Mouse (Mus musculus): Measurements from ENCODE around the gene Tfap2b. TPM values are rescaled to one million over a fixed set of nuclear protein-coding genes. Genes with fewer than 3 reads are reported as not detected.

The Tfap2b gene
- polyA plus RNA-seq, 1 experiment = 17.9 TPM

DNA sequence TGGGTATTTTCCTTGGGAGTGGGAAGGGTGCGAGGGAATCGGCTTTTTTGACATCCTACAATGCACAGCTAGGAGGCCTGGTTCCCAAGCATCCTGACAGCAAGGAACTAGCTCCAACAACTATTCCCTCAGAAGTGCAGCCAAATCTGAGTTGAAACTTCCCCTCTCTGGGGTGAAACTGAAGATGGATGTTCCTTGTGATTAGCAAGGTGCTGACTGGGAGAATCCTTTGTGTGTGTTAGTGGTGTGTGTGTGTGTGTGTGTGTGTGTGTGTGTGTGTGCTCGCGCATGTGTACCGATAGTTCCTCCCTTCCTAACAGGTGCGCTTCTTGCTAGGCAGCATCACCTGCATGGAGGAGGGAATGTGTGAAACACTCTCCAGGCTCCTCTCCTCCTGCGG lies 9.5 kb downstream of the Tfap2b start:
- WGBS = 2% methylated on average over 7 of the region's 7 CpGs
- no peaks in the 10 kb centered on the region for H3K4me1 ChIP-seq (ENCODE audit: control insufficient read depth, insufficient read depth, low read length)
- no peak overlapping the region for H3K27ac ChIP-seq (ENCODE audit: insufficient read depth, low read length)
- TF ChIP-seq POLR2A (IDR thresholded peaks at IDR 0.05; ENCODE audit: borderline replicate concordance, insufficient read depth, low read length) = no peak
- no peak for TF ChIP-seq CTCF (IDR thresholded peaks at IDR 0.05; ENCODE audit: borderline replicate concordance, insufficient read depth, low read depth, low read length)
- no peak overlapping the region for H3K4me3 ChIP-seq (replicated peaks; ENCODE audit: insufficient read depth, low read depth, low read length)
- peaks cover 3% of the 10 kb centered on the region; the same call in 1 of the 2 replicates for H3K27me3 ChIP-seq (ENCODE audit: control insufficient read depth, insufficient read depth, low read length)
- no peak for DNase-seq

DNA sequence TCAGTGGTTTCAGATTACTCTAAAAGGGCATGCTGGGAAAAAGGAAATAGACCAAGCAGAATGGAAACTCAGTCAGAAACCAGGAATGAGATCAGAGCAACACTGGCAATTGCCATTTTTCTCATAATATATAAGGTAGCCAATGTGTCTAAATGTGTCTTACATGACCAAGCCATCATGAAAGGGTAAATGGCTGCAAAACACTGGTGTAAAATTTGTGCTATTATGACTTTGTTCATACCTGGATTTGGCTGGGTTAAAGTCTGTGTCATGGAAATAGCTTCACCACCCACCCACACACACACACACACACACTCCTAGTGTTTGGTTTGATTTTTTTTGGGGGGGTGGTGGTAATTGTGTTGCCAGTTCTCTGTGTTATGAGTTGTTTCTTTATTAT lies 10.7 kb downstream of the Tfap2b start:
- H3K27me3 ChIP-seq (ENCODE audit: control insufficient read depth, insufficient read depth, low read length) = peaks cover 3% of the 10 kb centered on the region; the same call in 1 of the 2 replicates
- no peak for TF ChIP-seq POLR2A (IDR thresholded peaks at IDR 0.05; ENCODE audit: borderline replicate concordance, insufficient read depth, low read length)
- TF ChIP-seq CTCF (IDR thresholded peaks at IDR 0.05; ENCODE audit: borderline replicate concordance, insufficient read depth, low read depth, low read length) = no peak
- no peaks in the 10 kb centered on the region for H3K4me1 ChIP-seq (ENCODE audit: control insufficient read depth, insufficient read depth, low read length)
- no peak for DNase-seq
- no peak overlapping the region for H3K4me3 ChIP-seq (replicated peaks; ENCODE audit: insufficient read depth, low read depth, low read length)
- H3K27ac ChIP-seq (ENCODE audit: insufficient read depth, low read length) = no peak overlapping the region

- Histone ChIP-seq H3K4me1 (ENCODE audit: control insufficient read depth, insufficient read depth, low read length) (no peaks in the 10 kb centered on the region), H3K27ac (ENCODE audit: insufficient read depth, low read length) (no peak overlapping the region), H3K27me3 (ENCODE audit: control insufficient read depth, insufficient read depth, low read length) (peaks cover 3% of the 10 kb centered on the region; the same call in 1 of the 2 replicates), H3K4me3 (replicated peaks; ENCODE audit: insufficient read depth, low read depth, low read length) (no peak overlapping the region)
- DNase-seq = no peak
- WGBS = 0% methylated on average over 1 of the region's 1 CpGs
- TF ChIP-seq CTCF (IDR thresholded peaks at IDR 0.05; ENCODE audit: borderline replicate concordance, insufficient read depth, low read depth, low read length) (no peak), POLR2A (IDR thresholded peaks at IDR 0.05; ENCODE audit: borderline replicate concordance, insufficient read depth, low read length) (no peak)
These were observed 11.8 kb downstream of the Tfap2b start for GRCm38 (mm10) chr1:19220564-19220963.

- Histone ChIP-seq H3K27me3 (ENCODE audit: control insufficient read depth, insufficient read depth, low read length) (peaks cover under 1% of the 10 kb centered on the region; the same call in 1 of the 2 replicates), H3K4me1 (ENCODE audit: control insufficient read depth, insufficient read depth, low read length) (no peaks in the 10 kb centered on the region), H3K27ac (ENCODE audit: insufficient read depth, low read length) (no peak overlapping the region), H3K4me3 (replicated peaks; ENCODE audit: insufficient read depth, low read depth, low read length) (no peak overlapping the region)
- no peak for DNase-seq
- TF ChIP-seq POLR2A (IDR thresholded peaks at IDR 0.05; ENCODE audit: borderline replicate concordance, insufficient read depth, low read length) = no peak
- TF ChIP-seq CTCF (IDR thresholded peaks at IDR 0.05; ENCODE audit: borderline replicate concordance, insufficient read depth, low read depth, low read length) = no peak
- 4% methylated on average over 7 of the region's 7 CpGs for WGBS
These were observed 12.9 kb downstream of the Tfap2b start for GRCm38 (mm10) chr1:19221601-19222000.

- H3K4me3 ChIP-seq (replicated peaks; ENCODE audit: insufficient read depth, low read depth, low read length) = no peak overlapping the region
- no peak for TF ChIP-seq CTCF (IDR thresholded peaks at IDR 0.05; ENCODE audit: borderline replicate concordance, insufficient read depth, low read depth, low read length)
- no peak for TF ChIP-seq POLR2A (IDR thresholded peaks at IDR 0.05; ENCODE audit: borderline replicate concordance, insufficient read depth, low read length)
- DNase-seq = no peak
- 2% methylated on average over 8 of the region's 8 CpGs for WGBS
- no peaks in the 10 kb centered on the region; the same call in 1 of the 2 replicates for H3K27me3 ChIP-seq (ENCODE audit: control insufficient read depth, insufficient read depth, low read length)
- no peaks in the 10 kb centered on the region for H3K4me1 ChIP-seq (ENCODE audit: control insufficient read depth, insufficient read depth, low read length)
- H3K27ac ChIP-seq (ENCODE audit: insufficient read depth, low read length) = no peak overlapping the region
These were observed 18.0 kb downstream of the Tfap2b start for GRCm38 (mm10) chr1:19226699-19227098.

DNA sequence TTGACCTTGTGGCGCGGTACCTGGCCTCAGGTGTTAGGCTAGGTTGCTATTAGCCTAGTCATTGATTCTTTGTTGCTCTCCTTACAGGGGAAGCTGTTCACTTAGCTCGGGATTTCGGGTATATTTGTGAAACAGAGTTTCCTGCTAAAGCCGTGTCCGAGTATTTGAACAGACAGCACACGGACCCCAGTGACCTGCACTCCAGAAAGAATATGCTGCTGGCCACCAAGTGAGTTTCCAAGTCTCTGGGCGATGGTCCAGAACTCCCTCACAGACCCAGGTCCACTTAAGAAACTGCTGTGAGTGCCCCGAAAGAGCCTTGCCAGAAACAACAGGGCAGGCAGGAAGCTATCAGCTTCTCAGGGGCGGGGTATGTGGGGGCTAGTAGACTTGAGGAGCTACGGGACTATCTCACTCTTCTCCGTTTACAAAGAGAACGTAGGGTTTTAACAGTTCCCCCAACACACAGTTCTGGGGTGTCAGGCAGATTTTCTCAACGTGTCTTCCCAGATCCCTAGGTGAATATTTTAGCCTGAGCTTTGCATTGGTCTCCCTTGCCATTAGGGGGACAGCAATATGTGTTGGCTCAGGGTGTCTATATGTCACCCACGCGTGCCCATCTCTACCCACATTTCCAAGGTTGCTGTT lies 22.3 kb downstream of the Tfap2b start:
- no peak overlapping the region for H3K27ac ChIP-seq (ENCODE audit: insufficient read depth, low read length)
- peaks cover 2% of the 10 kb centered on the region; the same call in 1 of the 2 replicates for H3K27me3 ChIP-seq (ENCODE audit: control insufficient read depth, insufficient read depth, low read length)
- no peak overlapping the region for H3K4me3 ChIP-seq (replicated peaks; ENCODE audit: insufficient read depth, low read depth, low read length)
- no peaks in the 10 kb centered on the region for H3K4me1 ChIP-seq (ENCODE audit: control insufficient read depth, insufficient read depth, low read length)
- TF ChIP-seq CTCF (IDR thresholded peaks at IDR 0.05; ENCODE audit: borderline replicate concordance, insufficient read depth, low read depth, low read length) = no peak
- TF ChIP-seq POLR2A (IDR thresholded peaks at IDR 0.05; ENCODE audit: borderline replicate concordance, insufficient read depth, low read length) = no peak
- no peak for DNase-seq
- WGBS = 2% methylated on average over 16 of the region's 16 CpGs

GRCm38 (mm10) chr1:19231574-19232080 lies 22.9 kb downstream of the Tfap2b start:
- Histone ChIP-seq H3K27me3 (ENCODE audit: control insufficient read depth, insufficient read depth, low read length) (peaks cover 2% of the 10 kb centered on the region; the same call in 1 of the 2 replicates), H3K4me3 (replicated peaks; ENCODE audit: insufficient read depth, low read depth, low read length) (no peak overlapping the region), H3K27ac (ENCODE audit: insufficient read depth, low read length) (no peak overlapping the region), H3K4me1 (ENCODE audit: control insufficient read depth, insufficient read depth, low read length) (no peaks in the 10 kb centered on the region)
- WGBS = 7% methylated on average over 16 of the region's 16 CpGs
- DNase-seq = no peak
- no peak for TF ChIP-seq POLR2A (IDR thresholded peaks at IDR 0.05; ENCODE audit: borderline replicate concordance, insufficient read depth, low read length)

- Histone ChIP-seq H3K4me1 (ENCODE audit: control insufficient read depth, insufficient read depth, low read length) (no peaks in the 10 kb centered on the region), H3K4me3 (replicated peaks; ENCODE audit: insufficient read depth, low read depth, low read length) (no peak overlapping the region), H3K27ac (ENCODE audit: insufficient read depth, low read length) (no peak overlapping the region), H3K27me3 (ENCODE audit: control insufficient read depth, insufficient read depth, low read length) (peaks cover 2% of the 10 kb centered on the region; the same call in 1 of the 2 replicates)
- no peak for DNase-seq
- 6% methylated on average over 1 of the region's 1 CpGs for WGBS
- TF ChIP-seq POLR2A (IDR thresholded peaks at IDR 0.05; ENCODE audit: borderline replicate concordance, insufficient read depth, low read length) = no peak
- TF ChIP-seq CTCF (IDR thresholded peaks at IDR 0.05; ENCODE audit: borderline replicate concordance, insufficient read depth, low read depth, low read length) = no peak
These were observed 24.0 kb downstream of the Tfap2b start for GRCm38 (mm10) chr1:19232743-19233142.
